Mouse (Mus musculus) liver, embryonic 13.5 days (tissue): ENCODE data around the gene Pla2g10. TPM values are rescaled to one million over a fixed set of nuclear protein-coding genes. Genes with fewer than 3 reads are reported as not detected.
"Not testable (repeated sequence)": the region's sequence is repeated elsewhere in the genome, so short reads cannot be mapped to it uniquely, and the experiment has no call there.

ENCODE experiments used
- ATAC-seq: fragments of 200-750 bp; cut with Nextera tagmentation; 2 replicates; pipeline ENCODE4 v1.8.0; 2017; ENCODE audit warnings: low read depth, mild to moderate bottlenecking, moderate number of reproducible peaks, moderate library complexity
- DNase-seq: peaks from one replicate; pipeline ENCODE4 v3.0.0; 2022
- H3K27ac ChIP-seq: fragments of 300-500 bp; sonication (generic); 2 replicates; pipeline ENCODE4 v1.5.1; 2015; ENCODE audit warnings: moderate library complexity, mild to moderate bottlenecking, inconsistent platforms
- H3K27me3 ChIP-seq: fragments of 300-500 bp; sonication (generic); 2 replicates; pipeline ENCODE4 v1.6.1; 2015; ENCODE audit warnings: mild to moderate bottlenecking, inconsistent platforms
- H3K36me3 ChIP-seq: fragments of 300-500 bp; sonication (generic); 2 replicates; pipeline ENCODE4 v1.6.1; 2015; ENCODE audit warnings: mild to moderate bottlenecking, inconsistent platforms
- H3K4me1 ChIP-seq: fragments of 300-500 bp; sonication (generic); replicated peaks from 2 replicates; pipeline ENCODE4 v1.6.1; 2015; ENCODE audit warnings: inconsistent platforms
- H3K4me2 ChIP-seq: fragments of 300-500 bp; sonication (generic); 2 replicates; pipeline ENCODE4 v1.6.1; 2015; ENCODE audit warnings: inconsistent platforms, mild to moderate bottlenecking, moderate library complexity
- H3K4me3 ChIP-seq: fragments of 300-500 bp; sonication (generic); replicated peaks from 2 replicates; pipeline ENCODE4 v1.5.1; 2015; ENCODE audit warnings: mild to moderate bottlenecking, inconsistent platforms
- H3K9ac ChIP-seq: fragments of 300-500 bp; sonication (generic); 2 replicates; pipeline ENCODE4 v1.6.1; 2015; ENCODE audit warnings: mild to moderate bottlenecking, inconsistent platforms
- H3K9me3 ChIP-seq: fragments of 300-500 bp; sonication (generic); replicated peaks from 2 replicates; pipeline ENCODE4 v1.6.1; 2016; ENCODE audit warnings: inconsistent platforms
- WGBS: fragments of 180-500 bp; shearing (Covaris S2); methylation state at CpG from one replicate; pipeline ENCODE4 v1.1.7; 2015; ENCODE audit not compliant: insufficient replicate concordance; 5-methylcytosine and 5-hydroxymethylcytosine counted together
- polyA plus RNA-seq: library from polyadenylated mRNA; unstranded; fragments of >200 nt; fragmentation: Nextera tagmentation; extraction: Ambion mirVana; gene quantifications from 2 replicates; pipeline ENCODE4 v1.2.1, GENCODE M21; 2015

Gene Pla2g10
- 0.24 TPM in 1 of 2 replicates, not detected in the other for polyA plus RNA-seq

DNA sequence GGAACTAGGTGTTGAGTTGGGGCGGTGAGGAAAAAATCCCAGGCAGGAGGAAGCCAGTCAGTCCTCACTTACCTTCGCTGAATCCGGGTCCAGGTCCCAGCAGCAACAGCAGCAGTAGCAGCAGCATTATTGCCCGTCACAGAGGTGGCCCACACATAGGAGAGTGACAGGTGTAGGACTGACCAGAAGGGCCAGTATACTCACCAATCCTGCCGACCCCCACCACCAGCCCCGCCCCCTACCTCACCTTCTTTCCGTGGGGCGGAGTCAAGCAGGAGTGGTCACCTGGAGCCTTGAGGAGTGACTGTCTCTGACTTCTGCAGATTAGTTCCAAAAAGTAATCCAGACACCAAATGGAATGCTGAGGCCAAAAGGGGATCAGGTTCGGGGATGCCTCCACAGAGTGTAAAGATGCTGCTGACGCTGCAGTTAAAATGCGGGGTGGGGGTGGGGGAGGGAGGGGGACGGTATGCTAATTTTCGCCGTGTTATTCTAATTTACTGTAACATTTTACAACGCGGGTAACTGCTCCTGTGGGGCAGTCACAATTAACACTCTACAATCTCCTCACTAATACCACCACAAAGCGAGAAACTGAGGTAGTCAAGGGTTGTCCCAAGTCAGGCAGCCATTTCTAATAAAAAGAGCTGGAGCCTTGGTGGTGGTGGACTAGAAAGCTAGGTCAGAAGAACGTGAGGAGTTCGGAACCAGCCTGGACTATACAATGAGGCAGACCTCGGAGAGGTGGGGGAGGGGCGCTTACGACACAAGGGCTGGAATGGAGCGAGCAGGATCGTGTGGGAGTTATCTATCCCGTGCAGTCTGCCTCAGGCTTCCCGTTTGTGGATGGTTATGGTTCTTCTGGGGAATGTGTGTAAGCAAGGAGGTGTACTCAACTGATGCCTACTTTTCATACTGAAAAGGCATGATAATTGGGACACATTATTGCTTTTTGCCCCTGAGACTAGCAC is at the start of gene Pla2g10:
Gene Pla2g10, minus strand, starts transcription at position 699 of the 971 bp plus-strand sequence.
- peak; percentile 15 for DNase-seq
- Histone ChIP-seq H3K36me3 (no peaks in the 10 kb centered on the region), H3K4me3 (0 out of 2 replicates have a peak within 1 kb of the TSS, but pooled peaks have one; percentile 12), H3K4me2 (peak within 1 kb of the TSS; percentile 50), H3K9me3 (no peaks in the 10 kb centered on the region), H3K27ac (no peak within 1 kb of the TSS), H3K27me3 (no peaks in the 10 kb centered on the region; the same call in 1 of the 2 replicates), H3K9ac (no peak within 1 kb of the TSS), H3K4me1 (peaks cover 14% of the 10 kb centered on the region)
- ATAC-seq = peak; percentile 68
- WGBS = 15% methylated on average over 26 of the region's 26 CpGs

DNA sequence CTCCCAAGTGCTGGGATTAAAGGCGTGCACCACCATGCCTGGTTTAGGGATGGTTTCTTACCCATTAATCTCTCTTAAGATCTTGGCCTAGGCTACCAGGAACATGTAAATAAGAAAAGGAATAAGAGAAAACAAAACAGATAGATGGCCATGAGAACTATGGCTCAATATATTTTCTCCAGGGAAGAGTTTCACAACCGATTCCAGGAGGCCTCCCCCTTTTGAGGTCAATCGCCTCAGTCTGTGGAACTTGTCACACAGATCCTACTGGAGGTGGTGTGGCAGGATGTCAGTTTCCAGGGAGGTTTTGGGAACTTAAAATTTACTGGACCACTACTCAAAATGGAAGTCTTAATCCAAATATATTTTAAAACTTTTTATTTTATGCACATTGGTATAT is 43.9 kb upstream of the Pla2g10 start:
- 67% methylated on average over 3 of the region's 3 CpGs for WGBS
- H3K9me3 ChIP-seq, ATAC-seq, H3K36me3 ChIP-seq, H3K27ac ChIP-seq, H3K27me3 ChIP-seq, H3K4me2 ChIP-seq, DNase-seq, H3K4me1 ChIP-seq, H3K4me3 ChIP-seq, H3K9ac ChIP-seq: not testable (repeated sequence)

DNA sequence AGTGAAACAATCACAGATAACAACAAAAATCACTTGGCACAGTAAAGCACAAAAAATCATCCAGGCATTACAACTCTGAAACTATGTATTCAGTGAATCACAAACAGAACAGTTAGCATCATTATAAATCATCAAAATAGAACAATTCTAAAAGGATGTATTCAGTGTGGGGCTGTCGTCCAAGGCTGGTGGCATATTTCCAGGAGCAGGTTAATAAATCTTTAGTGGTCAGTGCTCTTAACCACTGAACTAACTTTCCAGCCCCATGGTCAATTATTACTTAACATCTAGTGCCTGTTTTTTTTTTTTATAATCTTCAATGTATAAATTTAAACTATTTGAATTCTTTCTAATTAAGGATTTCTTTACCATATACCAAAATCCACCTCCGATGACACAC is 43.2 kb upstream of the Pla2g10 start:
- H3K4me2 ChIP-seq, H3K4me3 ChIP-seq, H3K9ac ChIP-seq, DNase-seq, H3K36me3 ChIP-seq, H3K27me3 ChIP-seq, ATAC-seq, H3K9me3 ChIP-seq, H3K27ac ChIP-seq, H3K4me1 ChIP-seq: not testable (repeated sequence)
- WGBS = 70% methylated on average over 2 of the region's 2 CpGs

DNA sequence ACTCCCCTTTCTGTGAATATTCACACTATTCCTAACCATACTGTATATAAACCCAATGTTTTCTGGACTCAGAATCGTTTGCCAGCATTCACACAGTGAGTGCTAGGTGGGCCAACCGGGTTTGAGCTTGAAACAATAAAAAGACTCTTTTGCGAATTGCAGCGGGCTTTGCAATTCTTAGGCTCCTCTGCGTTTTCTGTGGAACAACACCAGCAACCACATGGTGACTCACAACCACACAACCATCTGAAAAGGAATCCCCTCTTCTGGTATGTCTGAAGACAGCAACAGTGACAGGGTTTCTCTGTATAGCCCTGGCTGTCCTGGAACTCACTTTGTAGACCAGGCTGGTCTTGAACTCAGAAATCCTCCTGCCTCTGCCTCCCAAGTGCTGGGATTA is 41.3 kb upstream of the Pla2g10 start:
- H3K27me3 ChIP-seq, H3K4me1 ChIP-seq, ATAC-seq, H3K27ac ChIP-seq, H3K4me2 ChIP-seq, H3K36me3 ChIP-seq, H3K9me3 ChIP-seq, H3K4me3 ChIP-seq, DNase-seq, H3K9ac ChIP-seq: not testable (repeated sequence)
- 62% methylated on average over 5 of the region's 5 CpGs for WGBS

DNA sequence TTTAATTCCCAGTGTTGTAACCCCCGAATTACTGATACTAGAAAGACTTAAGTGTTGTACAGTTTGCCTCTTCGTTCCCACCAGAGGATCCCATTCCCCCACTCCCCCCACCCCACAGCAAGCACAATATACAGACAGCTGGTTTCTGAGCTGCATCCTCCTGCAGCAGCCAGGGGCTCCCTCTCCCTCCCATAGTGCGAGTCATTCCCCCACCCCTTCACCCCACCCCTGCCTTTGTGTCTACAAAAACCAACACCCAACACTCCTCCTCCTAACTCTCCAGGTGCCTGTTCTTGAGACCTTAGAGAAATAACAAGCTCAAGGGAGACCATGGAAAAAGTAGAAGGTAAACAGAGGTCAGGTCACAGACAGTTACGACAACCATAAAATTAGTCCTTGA is 40.8 kb upstream of the Pla2g10 start:
- WGBS = 73% methylated on average over 4 of the region's 4 CpGs

DNA sequence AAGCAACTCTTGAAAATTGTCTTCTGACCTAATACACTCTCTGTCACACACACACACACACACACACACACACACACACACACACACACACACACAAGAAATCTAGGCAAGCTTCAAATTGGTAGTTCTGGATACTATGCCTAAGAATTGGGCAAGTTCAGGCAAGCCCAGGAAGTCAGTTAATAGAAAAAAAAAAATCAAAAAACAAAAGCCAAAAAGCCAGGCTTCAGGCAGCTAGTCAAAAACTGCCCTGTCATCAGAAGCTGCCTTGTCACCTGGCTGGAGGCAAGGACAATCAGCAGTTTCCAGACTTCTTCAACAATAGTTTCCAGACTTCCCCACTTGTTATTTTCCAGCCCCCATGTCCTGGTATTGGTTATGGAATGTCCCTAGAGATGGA is 35.6 kb upstream of the Pla2g10 start:
- H3K4me1 ChIP-seq = no peaks in the 10 kb centered on the region
- H3K27me3 ChIP-seq = no peaks in the 10 kb centered on the region
- H3K36me3 ChIP-seq = no peaks in the 10 kb centered on the region
- H3K9me3 ChIP-seq = no peaks in the 10 kb centered on the region
- H3K4me2 ChIP-seq = no peak overlapping the region
- ATAC-seq (no peak), DNase-seq (no peak)
- no peak overlapping the region for H3K27ac ChIP-seq
- H3K4me3 ChIP-seq = no peak overlapping the region
- no peak overlapping the region for H3K9ac ChIP-seq

More for the DNA sequence above, 40.8 kb upstream of the Pla2g10 start:
- not testable (repeated sequence) for H3K4me3 ChIP-seq, H3K9ac ChIP-seq, H3K36me3 ChIP-seq, H3K4me2 ChIP-seq, H3K4me1 ChIP-seq, H3K27me3 ChIP-seq, ATAC-seq, H3K27ac ChIP-seq, H3K9me3 ChIP-seq, DNase-seq

DNA sequence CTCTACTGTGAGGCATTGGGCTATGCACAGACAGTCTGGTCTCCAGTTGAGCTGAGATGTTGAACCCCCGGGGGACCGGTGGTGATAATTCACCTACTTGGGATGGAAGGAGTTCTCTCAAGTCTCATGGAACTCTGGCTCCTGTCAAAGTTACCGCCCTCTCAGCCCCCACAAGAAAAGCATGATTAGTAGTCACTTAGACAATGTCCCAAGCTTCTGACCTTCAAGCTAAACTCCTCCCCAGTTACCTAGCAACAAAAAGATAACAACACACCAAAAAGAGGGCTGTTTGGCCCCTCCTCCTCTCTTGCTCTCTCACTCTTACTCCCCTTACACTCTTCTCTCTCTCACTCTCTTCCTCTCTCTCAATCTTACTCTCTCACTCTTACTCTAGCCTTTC is 33.7 kb upstream of the Pla2g10 start:
- Histone ChIP-seq H3K36me3 (no peaks in the 10 kb centered on the region), H3K4me1 (no peaks in the 10 kb centered on the region), H3K9me3 (no peaks in the 10 kb centered on the region), H3K27me3 (no peaks in the 10 kb centered on the region), H3K9ac (no peak overlapping the region), H3K27ac (no peak overlapping the region), H3K4me2 (no peak overlapping the region), H3K4me3 (no peak overlapping the region)
- DNase-seq (no peak), ATAC-seq (no peak)
- 66% methylated on average over 3 of the region's 3 CpGs for WGBS

DNA sequence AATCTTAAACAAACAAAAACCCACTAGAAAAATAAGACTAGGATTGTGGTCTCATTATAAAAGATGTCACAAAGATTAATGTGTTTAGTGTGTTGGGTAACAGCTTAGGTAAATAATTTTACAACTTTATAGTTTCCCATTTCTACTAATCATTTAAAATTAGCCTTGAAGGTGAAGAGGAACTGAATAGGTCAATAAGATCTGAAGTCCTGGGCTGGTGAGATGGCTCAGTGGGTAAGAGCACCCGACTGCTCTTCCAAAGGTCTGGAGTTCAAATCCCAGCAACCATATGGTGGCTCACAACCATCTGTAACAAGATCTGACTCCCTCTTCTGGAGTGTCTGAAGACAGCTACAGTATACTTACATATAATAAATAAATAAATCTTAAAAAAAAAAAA is 32.0 kb upstream of the Pla2g10 start:
- not testable (repeated sequence) for H3K27ac ChIP-seq, ATAC-seq, H3K9ac ChIP-seq, H3K36me3 ChIP-seq, DNase-seq, H3K9me3 ChIP-seq, H3K27me3 ChIP-seq, H3K4me2 ChIP-seq, H3K4me1 ChIP-seq, H3K4me3 ChIP-seq
- WGBS = 67% methylated on average over 1 of the region's 1 CpGs

DNA sequence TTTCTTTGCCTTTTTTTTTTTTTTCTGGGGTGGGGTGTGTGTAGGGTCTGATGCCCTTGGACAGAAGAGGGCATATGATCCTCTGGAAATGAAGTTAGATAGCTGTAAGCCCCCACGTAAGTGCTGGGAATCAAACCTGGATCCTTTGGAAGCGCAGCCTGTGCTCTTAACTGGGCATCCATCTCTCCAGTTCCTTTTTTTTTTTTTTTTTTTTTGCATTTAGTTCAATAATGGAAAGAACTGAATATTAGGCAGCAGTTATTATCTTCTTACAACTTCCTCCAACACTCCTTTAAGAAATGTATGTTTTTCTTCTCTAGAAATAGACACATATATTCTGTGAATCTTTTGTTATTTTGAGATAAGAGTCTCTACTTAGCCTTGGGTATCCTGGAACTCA is 27.0 kb upstream of the Pla2g10 start:
- peaks cover 5% of the 10 kb centered on the region for H3K4me1 ChIP-seq
- H3K4me3 ChIP-seq = no peak overlapping the region
- no peaks in the 10 kb centered on the region for H3K9me3 ChIP-seq
- 80% methylated on average over 2 of the region's 2 CpGs for WGBS
- H3K27me3 ChIP-seq = peaks cover 12% of the 10 kb centered on the region; the same call in 1 of the 2 replicates
- H3K9ac ChIP-seq = no peak overlapping the region
- no peak overlapping the region for H3K4me2 ChIP-seq
- H3K27ac ChIP-seq = no peak overlapping the region
- no peak for ATAC-seq
- DNase-seq = no peak
- H3K36me3 ChIP-seq = no peaks in the 10 kb centered on the region

DNA sequence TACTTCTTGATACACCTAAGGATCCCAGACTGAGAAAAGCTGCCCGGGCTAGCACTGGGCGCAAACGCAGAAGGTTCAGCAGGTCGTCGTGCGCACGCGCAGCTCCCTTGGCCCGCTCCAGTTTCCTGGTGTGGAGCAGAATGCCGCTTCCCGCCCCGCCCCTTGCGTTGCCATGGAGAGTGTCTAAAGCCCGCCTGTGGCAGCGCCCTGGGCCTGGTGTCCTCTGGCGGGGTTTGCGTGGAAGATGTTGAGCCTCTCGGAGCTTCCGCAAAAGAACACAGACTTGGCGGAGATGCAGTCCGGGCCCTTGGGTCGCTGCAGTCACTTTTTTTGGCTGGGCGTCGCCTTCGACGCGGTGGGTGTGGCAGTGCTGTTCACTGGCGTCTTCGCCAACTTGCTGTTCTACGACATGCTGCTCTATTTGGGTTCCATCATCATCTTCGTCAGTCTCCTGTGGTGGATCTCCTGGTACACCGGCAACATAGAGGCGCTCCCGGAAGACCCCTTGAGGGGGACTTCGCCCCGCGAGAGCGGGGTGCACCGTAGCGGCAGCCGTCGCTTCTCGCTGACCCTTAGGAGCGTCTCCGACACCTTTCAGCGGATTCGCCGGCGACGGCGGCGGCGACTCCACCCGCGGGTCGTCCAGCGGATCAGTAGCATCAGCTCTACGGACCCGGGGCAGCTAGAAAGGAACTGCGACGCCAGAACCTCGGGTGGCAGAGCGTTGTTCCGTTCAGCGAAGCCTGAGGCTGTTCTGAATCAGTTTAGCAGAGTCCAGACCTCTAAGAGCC is 23.8 kb upstream of the Pla2g10 start:
- peak overlapping the region; percentile 79 for H3K4me2 ChIP-seq
- H3K27ac ChIP-seq = no peak overlapping the region
- peak overlapping the region; percentile 56 for H3K9ac ChIP-seq
- H3K27me3 ChIP-seq = peaks cover 12% of the 10 kb centered on the region; the same call in 1 of the 2 replicates
- 1% methylated on average over 65 of the region's 65 CpGs for WGBS
- peak overlapping the region; percentile 65 for H3K4me3 ChIP-seq
- no peaks in the 10 kb centered on the region for H3K9me3 ChIP-seq
- H3K4me1 ChIP-seq = peaks cover 5% of the 10 kb centered on the region
- ATAC-seq = peak; percentile 99
- no peaks in the 10 kb centered on the region for H3K36me3 ChIP-seq
- peak; percentile 90 for DNase-seq

DNA sequence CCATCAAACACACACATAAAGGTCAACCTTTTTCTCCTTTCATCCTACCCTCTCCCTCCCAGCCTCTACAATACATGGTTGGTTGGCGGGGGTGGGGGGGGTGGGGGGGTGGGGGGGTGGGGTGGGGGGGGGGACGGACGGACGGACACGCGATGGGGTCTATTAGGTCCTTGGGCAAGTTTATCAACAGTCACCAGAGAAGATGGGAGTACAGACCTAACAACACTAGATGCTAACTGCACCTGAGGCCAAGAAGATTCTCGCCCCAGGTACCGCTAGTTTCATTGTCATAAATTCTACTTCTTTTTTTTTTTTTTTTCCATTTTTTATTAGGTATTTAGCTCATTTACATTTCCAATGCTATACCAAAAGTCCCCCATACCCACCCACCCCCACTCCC is 23.2 kb upstream of the Pla2g10 start:
- Histone ChIP-seq H3K27ac (no peak overlapping the region), H3K9ac (peak overlapping the region; percentile 56; the same call in 1 of the 2 replicates), H3K4me2 (peak overlapping the region; percentile 79), H3K27me3 (peaks cover 12% of the 10 kb centered on the region; the same call in 1 of the 2 replicates), H3K4me1 (peaks cover 5% of the 10 kb centered on the region), H3K9me3 (no peaks in the 10 kb centered on the region), H3K4me3 (peak overlapping the region; percentile 65), H3K36me3 (no peaks in the 10 kb centered on the region)
- 57% methylated on average over 8 of the region's 8 CpGs for WGBS
- no peak for DNase-seq
- no peak for ATAC-seq
